Mouse (Mus musculus): ENCODE measurements around the gene Igfbp2. TPM values are rescaled to one million over a fixed set of nuclear protein-coding genes. Genes with fewer than 3 reads are reported as not detected.

The Igfbp2 gene
- total RNA-seq (2023): not detected

DNA sequence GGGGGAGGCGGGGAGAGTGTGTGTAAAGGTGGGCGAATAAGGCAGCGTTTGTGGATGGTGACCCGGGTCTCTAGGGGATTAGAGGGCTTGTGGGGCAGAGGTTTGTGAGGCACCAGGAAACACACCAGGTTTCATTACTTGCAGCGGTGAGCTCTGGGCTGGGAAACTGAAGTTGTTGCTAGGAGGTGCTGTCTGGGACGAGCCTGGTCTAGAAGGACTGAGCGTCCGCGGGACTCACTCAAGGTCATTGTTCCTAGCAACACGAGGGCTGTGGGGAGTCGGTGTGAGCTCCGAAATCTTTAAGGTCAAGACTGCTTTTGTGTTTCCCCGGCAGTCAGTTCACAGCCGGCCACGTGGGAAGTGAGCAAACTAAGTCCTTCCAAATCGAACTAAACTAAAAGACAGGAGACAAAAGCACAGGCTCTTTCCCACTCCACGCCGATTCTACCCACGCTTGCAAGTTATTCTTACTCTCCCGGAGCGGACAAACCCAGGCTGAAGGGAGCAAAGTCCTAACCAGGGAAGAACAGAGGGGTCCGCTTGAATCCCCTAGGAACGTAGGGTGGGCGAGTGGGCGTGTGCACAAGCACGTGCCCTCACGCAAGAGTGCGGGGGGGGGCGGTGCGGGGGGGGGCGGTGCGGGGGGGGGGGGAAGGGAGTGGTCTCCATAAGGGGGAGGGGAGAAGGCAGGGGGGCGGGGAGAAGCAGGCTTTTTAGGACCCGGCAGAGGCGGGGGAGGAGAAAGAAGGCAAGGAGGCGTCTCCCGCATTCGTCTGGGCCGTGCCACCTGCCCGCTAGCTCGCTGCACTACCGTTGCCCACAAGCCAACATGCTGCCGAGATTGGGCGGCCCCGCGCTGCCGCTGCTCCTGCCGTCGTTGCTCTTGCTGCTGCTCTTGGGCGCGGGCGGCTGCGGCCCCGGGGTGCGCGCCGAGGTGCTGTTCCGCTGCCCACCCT is at the start of gene Igfbp2:
Gene Igfbp2, plus strand, starts transcription at position 753 of the 956 bp plus-strand sequence.

GRCm38 (mm10) chr1:72874287-72875211 is 50.2 kb downstream of the Igfbp2 start, which contains the start of gene Igfbp5:
Igfbp5 (minus strand) TSS chr1:72874884.

Other genes with a start within 250 kb of the Igfbp2 start
- 39.6 TPM for gene Smarcal1, start 241.3 kb upstream of the Igfbp2 start, total RNA-seq (2023)
- gene Ankar, start 123.9 kb upstream of the Igfbp2 start, total RNA-seq (2023): not detected
- 3,321 TPM for gene Rpl37a, start 113.2 kb upstream of the Igfbp2 start, total RNA-seq (2023)
- 9.3 TPM for gene Igfbp5, start 50.4 kb downstream of the Igfbp2 start, total RNA-seq (2023)
- gene Tnp1, start 191.4 kb downstream of the Igfbp2 start, total RNA-seq (2023): not detected

Data from CD4-positive naive resting alpha-beta T cell, adult 57 days (primary cell).